Mouse (Mus musculus) midbrain, embryonic 16.5 days (tissue): ENCODE measurements at regions not wholly inside any gene's neighbourhood (a gene's known extent, or its start where the extent isn't known, plus 50 kb on each side); places are given as distances from the start of the nearest gene placed in this dataset.

ENCODE experiments used
- ATAC-seq: fragments of 200-750 bp; cut with Nextera tagmentation; 2 replicates; pipeline ENCODE4 v1.8.0; 2017; ENCODE audit warnings: moderate TSS enrichment
- H3K27ac ChIP-seq: fragments of 300-500 bp; sonication (generic); 2 replicates; pipeline ENCODE4 v1.5.1; 2014; ENCODE audit warnings: mild to moderate bottlenecking, low read length, mixed read lengths
- H3K27me3 ChIP-seq: fragments of 300-500 bp; sonication (generic); 2 replicates; pipeline ENCODE4 v1.6.1; 2014; ENCODE audit warnings: low read depth, low read length, mixed read lengths; ENCODE audit not compliant: control insufficient read depth, insufficient read depth
- H3K36me3 ChIP-seq: fragments of 300-500 bp; sonication (generic); 2 replicates; pipeline ENCODE4 v1.6.1; 2014; ENCODE audit warnings: mild to moderate bottlenecking, low read length, moderate library complexity, mixed read lengths; ENCODE audit not compliant: control insufficient read depth, insufficient read depth
- H3K4me1 ChIP-seq: fragments of 300-500 bp; sonication (generic); 2 replicates; pipeline ENCODE4 v1.6.1; 2014; ENCODE audit warnings: mild to moderate bottlenecking, low read length, mixed read lengths; ENCODE audit not compliant: control insufficient read depth, insufficient read depth
- H3K4me2 ChIP-seq: fragments of 300-500 bp; sonication (generic); 2 replicates; pipeline ENCODE4 v1.6.1; 2014; ENCODE audit warnings: mild to moderate bottlenecking, low read length, mixed read lengths
- H3K4me3 ChIP-seq: fragments of 300-500 bp; sonication (generic); 2 replicates; pipeline ENCODE4 v1.5.1; 2014; ENCODE audit warnings: low read depth, mild to moderate bottlenecking, low read length, moderate library complexity, mixed read lengths
- H3K9ac ChIP-seq: fragments of 300-500 bp; sonication (generic); 2 replicates; pipeline ENCODE4 v1.6.1; 2014; ENCODE audit warnings: low read depth, low read length, mixed read lengths
- H3K9me3 ChIP-seq: fragments of 300-500 bp; sonication (generic); replicated peaks from 2 replicates; pipeline ENCODE4 v1.6.1; 2014; ENCODE audit warnings: mild to moderate bottlenecking, low read length, mixed read lengths; ENCODE audit not compliant: control insufficient read depth, poor library complexity, severe bottlenecking
- WGBS: fragments of 180-500 bp; shearing (Covaris S2); extraction: QIAGEN DNeasy Blood & Tissue Kit; methylation state at CpG from one replicate; pipeline ENCODE4 v1.1.7; 2014; 5-methylcytosine and 5-hydroxymethylcytosine counted together

DNA sequence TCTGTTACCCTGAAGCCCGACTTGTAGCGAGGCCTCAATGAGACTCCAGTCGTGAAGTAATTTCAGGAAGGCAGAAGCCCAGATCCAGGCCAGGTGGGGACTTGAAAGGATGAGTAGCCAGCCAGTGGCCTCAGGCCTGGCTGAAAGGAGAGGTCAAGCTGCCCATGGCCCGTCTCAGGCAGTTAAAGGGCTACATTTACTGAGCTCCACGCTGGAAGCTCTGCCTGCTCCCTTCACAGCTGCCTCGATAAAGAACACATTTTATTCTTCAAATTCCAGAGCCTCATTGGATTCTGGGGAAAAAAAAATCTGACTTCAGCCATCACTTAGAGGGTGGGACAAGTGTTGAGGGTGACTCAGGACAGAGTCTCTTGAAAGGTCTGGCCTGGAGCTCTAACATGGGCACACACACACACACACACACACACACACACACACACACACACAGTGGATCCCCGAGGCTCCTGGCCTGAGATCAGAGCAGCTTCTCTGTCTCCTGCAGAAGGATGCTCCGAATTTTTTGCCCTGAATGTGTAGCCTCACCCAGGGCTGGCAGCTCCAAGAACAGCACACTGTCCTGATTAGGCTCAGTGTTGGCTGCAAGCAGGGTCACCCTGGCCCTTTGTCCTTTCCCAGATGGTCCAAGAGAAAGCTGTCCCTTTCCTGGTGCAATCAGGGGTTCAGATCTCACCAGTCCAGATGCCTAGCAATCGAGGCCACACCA is 53.0 kb downstream of the Gadd45g start:
- H3K4me3 ChIP-seq = no peak overlapping the region
- no peak overlapping the region for H3K27ac ChIP-seq
- H3K9ac ChIP-seq = no peak overlapping the region
- H3K9me3 ChIP-seq = no peaks in the 10 kb centered on the region
- no peaks in the 10 kb centered on the region for H3K27me3 ChIP-seq
- 58% methylated on average over 9 of the region's 9 CpGs for WGBS
- peaks cover 12% of the 10 kb centered on the region for H3K4me1 ChIP-seq
- ATAC-seq = no peak
- H3K36me3 ChIP-seq = no peaks in the 10 kb centered on the region
- no peak overlapping the region for H3K4me2 ChIP-seq

DNA sequence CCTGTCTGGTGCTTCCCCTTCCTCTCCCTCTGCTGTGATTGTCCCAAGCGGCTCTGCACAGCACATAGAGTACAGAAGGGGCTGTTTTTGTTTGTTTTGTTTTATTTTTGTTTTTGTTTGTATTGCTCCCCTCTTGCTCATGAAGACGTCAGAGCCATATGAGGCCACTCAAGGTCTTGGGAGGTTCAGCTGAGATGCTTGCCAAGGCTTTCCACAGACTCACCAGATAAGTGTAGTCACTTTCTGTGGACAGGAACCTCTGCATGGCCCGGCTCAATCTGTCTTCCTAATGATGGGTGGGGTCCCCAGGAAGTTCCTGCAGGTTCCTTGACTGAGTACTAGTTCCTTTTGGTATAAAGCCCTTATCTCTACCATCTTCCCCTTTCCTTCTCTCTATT is 53.6 kb downstream of the Gadd45g start:
- Histone ChIP-seq H3K9me3 (no peaks in the 10 kb centered on the region), H3K4me3 (no peak overlapping the region), H3K27ac (no peak overlapping the region), H3K9ac (no peak overlapping the region), H3K4me2 (no peak overlapping the region), H3K4me1 (peaks cover 12% of the 10 kb centered on the region), H3K27me3 (no peaks in the 10 kb centered on the region), H3K36me3 (no peaks in the 10 kb centered on the region)
- no peak for ATAC-seq
- WGBS = 77% methylated on average over 3 of the region's 3 CpGs

GRCm38 (mm10) chr13:51902482-51903285 is 56.2 kb downstream of the Gadd45g start:
- no peaks in the 10 kb centered on the region for H3K9me3 ChIP-seq
- peak overlapping the region; percentile 73 for H3K27ac ChIP-seq
- H3K4me2 ChIP-seq = peak overlapping the region; percentile 42
- no peak overlapping the region for H3K4me3 ChIP-seq
- peak; percentile 65 for ATAC-seq
- no peaks in the 10 kb centered on the region for H3K27me3 ChIP-seq
- peak overlapping the region; percentile 38; the same call in 1 of the 2 replicates for H3K9ac ChIP-seq
- WGBS = 18% methylated on average over 19 of the region's 19 CpGs
- H3K4me1 ChIP-seq = peaks cover 12% of the 10 kb centered on the region
- H3K36me3 ChIP-seq = no peaks in the 10 kb centered on the region

DNA sequence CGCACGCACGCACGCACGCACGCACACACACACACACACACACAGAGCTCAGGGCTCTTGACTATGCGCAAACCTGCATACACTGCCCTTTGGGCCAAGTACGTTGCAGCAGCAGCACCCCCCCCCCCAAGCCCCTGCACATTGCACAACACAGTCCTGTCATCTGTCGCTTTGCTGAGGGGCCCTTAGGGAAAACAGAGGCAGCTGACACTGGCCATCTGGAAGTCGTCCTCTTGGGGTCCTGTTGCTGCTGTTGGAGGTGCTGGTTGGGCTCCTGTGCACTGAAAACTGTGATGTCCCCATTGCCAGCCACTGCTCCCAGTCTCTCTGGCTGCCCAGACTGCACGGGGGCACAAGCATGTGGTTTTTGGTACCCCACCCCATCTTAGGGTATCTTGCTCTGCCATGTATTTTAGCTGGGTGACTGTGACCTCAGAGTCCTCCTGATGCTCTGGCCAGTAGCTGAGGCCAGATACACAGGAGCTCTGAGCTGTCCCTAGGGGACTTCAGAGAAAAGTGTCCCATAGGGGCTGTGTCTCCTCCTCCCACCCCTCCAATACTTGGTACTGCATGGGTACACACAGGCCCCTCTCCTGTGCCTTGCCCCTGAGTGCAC is 57.0 kb downstream of the Gadd45g start:
- H3K27ac ChIP-seq = peak overlapping the region; percentile 73; the same call in 1 of the 2 replicates
- H3K4me2 ChIP-seq = no peak overlapping the region; the same call in 1 of the 2 replicates

DNA sequence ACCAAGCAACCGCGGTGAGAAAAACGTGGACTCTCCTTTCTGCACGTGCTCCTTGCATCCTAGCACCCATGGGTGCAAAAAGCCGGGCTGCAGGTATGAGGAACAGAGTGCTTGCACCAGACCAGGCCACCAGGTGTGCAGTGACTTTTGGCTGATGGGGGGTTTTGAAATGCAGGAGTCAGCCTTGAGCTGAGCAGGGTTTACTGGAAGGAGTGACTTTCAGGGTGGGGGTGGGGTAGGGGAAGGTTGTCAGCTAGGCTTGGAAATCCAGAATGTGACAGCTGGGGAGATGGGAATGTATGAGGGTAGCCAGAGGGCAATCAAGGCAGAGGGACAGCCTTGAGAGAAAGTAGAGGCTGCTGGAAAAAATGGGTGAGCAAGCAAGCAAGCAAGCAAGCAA is 58.8 kb downstream of the Gadd45g start:
- Histone ChIP-seq H3K4me1 (peaks cover 12% of the 10 kb centered on the region), H3K27ac (no peak overlapping the region), H3K9me3 (no peaks in the 10 kb centered on the region), H3K4me3 (no peak overlapping the region), H3K27me3 (no peaks in the 10 kb centered on the region; the same call in 1 of the 2 replicates), H3K36me3 (no peaks in the 10 kb centered on the region), H3K4me2 (no peak overlapping the region), H3K9ac (no peak overlapping the region)
- 86% methylated on average over 5 of the region's 5 CpGs for WGBS
- no peak for ATAC-seq

More for the DNA sequence above, 57.0 kb downstream of the Gadd45g start:
- H3K9ac ChIP-seq = no peak overlapping the region
- no peak overlapping the region for H3K4me3 ChIP-seq
- no peaks in the 10 kb centered on the region for H3K27me3 ChIP-seq
- peak; percentile 66 for ATAC-seq
- H3K4me1 ChIP-seq = peaks cover 12% of the 10 kb centered on the region
- no peaks in the 10 kb centered on the region for H3K9me3 ChIP-seq
- H3K36me3 ChIP-seq = no peaks in the 10 kb centered on the region
- WGBS = 26% methylated on average over 11 of the region's 11 CpGs

DNA sequence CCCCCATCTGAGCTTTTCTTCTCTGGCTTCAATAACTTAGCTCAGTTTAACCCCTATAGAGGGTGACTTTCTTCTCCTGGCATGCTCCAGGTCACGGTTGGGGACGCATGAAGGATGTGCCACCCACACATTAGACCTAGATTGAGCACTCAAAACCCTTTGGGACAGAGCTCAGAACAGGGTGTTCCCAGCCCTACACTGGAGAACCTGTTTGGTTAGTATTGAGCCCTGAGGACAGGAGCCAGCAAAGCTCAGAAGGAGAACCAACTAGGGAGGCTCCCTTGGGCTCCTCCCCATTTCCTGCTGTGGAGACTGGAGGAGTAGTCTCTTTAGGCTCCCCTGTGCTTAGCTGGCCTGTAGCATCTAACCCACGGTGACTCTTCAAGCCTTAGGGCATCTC is 59.6 kb downstream of the Gadd45g start:
- Histone ChIP-seq H3K27me3 (no peaks in the 10 kb centered on the region; the same call in 1 of the 2 replicates), H3K4me3 (no peak overlapping the region), H3K36me3 (no peaks in the 10 kb centered on the region), H3K9me3 (no peaks in the 10 kb centered on the region), H3K9ac (no peak overlapping the region), H3K4me1 (peaks cover 12% of the 10 kb centered on the region), H3K4me2 (no peak overlapping the region), H3K27ac (no peak overlapping the region)
- no peak for ATAC-seq
- WGBS = 78% methylated on average over 3 of the region's 3 CpGs

GRCm38 (mm10) chr13:51908514-51908913 is 62.0 kb downstream of the Gadd45g start:
- 87% methylated on average over 7 of the region's 7 CpGs for WGBS
- no peaks in the 10 kb centered on the region for H3K9me3 ChIP-seq
- peaks cover 5% of the 10 kb centered on the region for H3K27me3 ChIP-seq
- no peak overlapping the region for H3K4me2 ChIP-seq
- no peaks in the 10 kb centered on the region; the same call in 1 of the 2 replicates for H3K4me1 ChIP-seq
- H3K4me3 ChIP-seq = no peak overlapping the region
- H3K36me3 ChIP-seq = no peaks in the 10 kb centered on the region
- H3K9ac ChIP-seq = no peak overlapping the region
- no peak for ATAC-seq
- no peak overlapping the region for H3K27ac ChIP-seq

DNA sequence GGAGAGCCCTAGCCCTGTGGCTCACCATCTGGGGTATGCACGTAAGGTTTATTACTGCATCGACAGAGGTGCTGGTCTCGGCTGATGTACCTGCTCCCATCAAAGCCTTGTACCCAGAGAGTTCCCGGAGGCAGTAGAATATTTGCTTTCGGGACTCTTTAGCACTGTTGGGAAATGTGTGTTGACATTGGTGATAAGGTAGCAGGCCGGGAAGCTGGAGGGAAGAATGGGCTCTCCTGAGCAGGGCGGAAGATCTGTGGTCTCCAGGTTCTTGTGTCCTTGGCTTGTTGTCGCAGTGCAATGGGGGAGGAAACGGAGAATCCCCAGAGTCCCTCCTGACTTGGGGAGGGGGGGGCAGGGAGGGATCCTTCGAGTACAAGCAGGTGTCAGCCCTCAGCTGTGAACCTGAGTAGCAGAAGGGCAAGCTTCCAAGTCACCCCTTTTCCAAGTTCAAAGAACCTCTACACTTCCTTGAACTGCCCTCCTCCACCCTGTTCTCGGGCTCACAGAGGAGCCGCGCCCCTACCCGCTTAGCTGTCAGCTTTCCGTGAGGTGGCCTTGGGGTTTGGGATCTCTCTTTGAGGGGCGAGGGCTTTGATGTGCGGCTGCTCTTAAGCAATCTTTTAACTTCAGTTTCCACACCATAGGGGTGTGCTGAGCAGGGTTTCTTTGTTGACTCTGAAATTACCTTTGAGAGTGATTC is 65.0 kb downstream of the Gadd45g start:
- no peaks in the 10 kb centered on the region for H3K9me3 ChIP-seq
- peaks cover 7% of the 10 kb centered on the region for H3K27me3 ChIP-seq
- no peaks in the 10 kb centered on the region for H3K36me3 ChIP-seq
- no peak overlapping the region for H3K27ac ChIP-seq
- no peak overlapping the region for H3K4me3 ChIP-seq
- H3K4me2 ChIP-seq = no peak overlapping the region
- H3K4me1 ChIP-seq = no peaks in the 10 kb centered on the region
- H3K9ac ChIP-seq = no peak overlapping the region
- 0 out of 2 replicates have a peak, but pooled peaks have one; percentile 42 for ATAC-seq
- 56% methylated on average over 17 of the region's 17 CpGs for WGBS
